Mouse (Mus musculus): ENCODE results near the gene Gm8947. TPM values are rescaled to one million over a fixed set of nuclear protein-coding genes. Genes with fewer than 3 reads are reported as not detected.
"Not testable (repeated sequence)": the region's sequence is repeated elsewhere in the genome, so short reads cannot be mapped to it uniquely, and the experiment has no call there.

The Gm8947 gene
- not detected in 2 replicates for polyA plus RNA-seq (2015; fragmentation: Nextera tagmentation; extraction: Ambion mirVana)

- not testable (repeated sequence) for H3K27ac ChIP-seq; H3K9ac ChIP-seq (replicated peaks); H3K9me3 ChIP-seq; H3K36me3 ChIP-seq; H3K27me3 ChIP-seq; H3K4me1 ChIP-seq (replicated peaks); H3K4me3 ChIP-seq (replicated peaks); ATAC-seq; H3K4me2 ChIP-seq (replicated peaks)
- 100% methylated on average over 1 of the region's 7 CpGs for WGBS
Observed at GRCm38 (mm10) chr1:151192075-151192474, at the start of gene Gm8947. Gene Gm8947 (plus strand): TSS chr1:151192376.

GRCm38 (mm10) chr1:151144471-151145146 lies 47.6 kb upstream of the Gm8947 start:
- Histone ChIP-seq H3K36me3 (no peaks in the 10 kb centered on the region), H3K9me3 (no peaks in the 10 kb centered on the region), H3K27me3 (no peaks in the 10 kb centered on the region), H3K4me1 (replicated peaks) (no peaks in the 10 kb centered on the region), H3K9ac (replicated peaks) (no peak overlapping the region), H3K27ac (no peak overlapping the region), H3K4me3 (replicated peaks) (no peak overlapping the region), H3K4me2 (replicated peaks) (no peak overlapping the region)
- WGBS = 79% methylated on average over 6 of the region's 6 CpGs
- ATAC-seq = no peak

DNA sequence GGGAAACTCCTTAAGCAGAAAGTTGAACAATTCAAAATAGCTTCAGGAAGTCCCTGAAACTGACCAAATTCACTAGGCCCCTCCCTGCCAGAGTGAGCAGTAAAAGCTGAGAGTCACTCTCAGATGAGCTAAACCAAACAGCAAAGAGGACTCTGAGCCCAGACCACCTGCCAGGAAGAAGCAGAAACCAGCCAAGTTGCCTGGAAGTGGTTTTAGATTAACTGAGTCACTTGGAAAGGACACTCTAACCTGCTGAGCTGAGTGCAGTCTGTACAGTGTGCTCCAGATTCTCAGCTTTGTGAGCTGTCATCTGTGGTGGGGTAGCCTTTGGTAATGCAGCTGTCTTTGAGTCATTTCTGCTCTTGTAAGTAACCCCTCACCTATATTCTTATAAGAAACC lies 44.4 kb upstream of the Gm8947 start:
- Histone ChIP-seq H3K9me3 (no peaks in the 10 kb centered on the region), H3K27ac (no peak overlapping the region), H3K36me3 (no peaks in the 10 kb centered on the region), H3K4me2 (replicated peaks) (no peak overlapping the region), H3K9ac (replicated peaks) (no peak overlapping the region), H3K4me1 (replicated peaks) (no peaks in the 10 kb centered on the region), H3K27me3 (no peaks in the 10 kb centered on the region), H3K4me3 (replicated peaks) (no peak overlapping the region)
- no peak for ATAC-seq

- no peaks in the 10 kb centered on the region for H3K4me1 ChIP-seq (replicated peaks)
- H3K27me3 ChIP-seq = no peaks in the 10 kb centered on the region
- no peaks in the 10 kb centered on the region for H3K9me3 ChIP-seq
- no peak overlapping the region for H3K4me3 ChIP-seq (replicated peaks)
- H3K36me3 ChIP-seq = no peaks in the 10 kb centered on the region
- no peak for ATAC-seq
- 92% methylated on average over 7 of the region's 7 CpGs for WGBS
- no peak overlapping the region for H3K4me2 ChIP-seq (replicated peaks)
- no peak overlapping the region for H3K27ac ChIP-seq
- H3K9ac ChIP-seq (replicated peaks) = no peak overlapping the region
Observed at GRCm38 (mm10) chr1:151150211-151150610, 42.0 kb upstream of the Gm8947 start.

DNA sequence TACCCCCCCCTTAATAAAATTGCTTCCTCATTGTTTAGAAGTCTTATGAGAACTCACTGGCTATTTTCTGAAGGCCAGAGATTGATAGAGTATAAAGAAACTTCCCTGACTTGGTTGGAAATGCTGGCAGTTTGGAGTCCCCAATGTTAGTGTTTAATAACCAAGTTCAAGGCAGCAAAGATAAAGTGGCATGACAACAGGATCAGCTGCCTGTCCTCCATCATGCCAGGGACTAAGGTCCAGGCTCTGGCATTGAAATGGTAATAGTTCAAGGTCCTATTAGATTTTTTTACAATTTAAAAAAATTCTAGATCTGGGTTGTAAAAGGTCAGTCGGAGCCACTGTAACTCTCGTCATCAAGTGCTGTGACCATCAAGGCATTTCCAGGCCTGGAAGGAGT lies 41.1 kb upstream of the Gm8947 start:
- Histone ChIP-seq H3K27ac (no peak overlapping the region), H3K4me1 (replicated peaks) (0 out of 2 replicates have a peak, but pooled peaks cover 2% of the 10 kb centered on the region), H3K9me3 (no peaks in the 10 kb centered on the region), H3K36me3 (no peaks in the 10 kb centered on the region), H3K27me3 (no peaks in the 10 kb centered on the region), H3K4me3 (replicated peaks) (no peak overlapping the region), H3K4me2 (replicated peaks) (no peak overlapping the region), H3K9ac (replicated peaks) (no peak overlapping the region)
- ATAC-seq = no peak
- WGBS = 65% methylated on average over 2 of the region's 2 CpGs

DNA sequence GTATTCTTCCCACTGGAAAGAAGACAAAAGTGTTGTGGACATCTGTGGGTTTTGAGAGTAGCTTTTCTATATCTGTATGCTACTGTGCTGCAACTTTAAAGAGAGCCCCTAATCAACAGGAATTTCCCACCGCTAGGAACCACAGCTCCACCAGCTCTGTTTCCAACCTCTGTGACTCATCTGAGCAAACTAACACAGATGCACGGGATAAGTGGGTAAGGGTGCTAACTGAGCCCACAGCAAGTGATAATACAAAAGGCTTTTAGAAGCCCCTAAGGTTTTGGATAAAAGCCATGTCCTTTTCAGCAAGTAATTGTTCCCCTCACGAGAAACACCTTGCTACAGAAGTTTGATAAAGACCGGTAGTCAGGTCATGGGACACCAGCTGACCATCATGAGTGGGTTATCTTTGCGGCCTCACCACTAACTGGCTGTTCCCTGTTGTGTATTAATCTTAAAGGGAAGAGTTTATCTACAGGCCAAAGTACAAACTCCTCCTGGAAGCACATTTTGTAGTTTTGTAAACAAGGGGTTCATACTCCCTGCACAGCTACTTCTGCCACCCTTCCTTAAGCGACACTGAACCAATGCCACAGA lies 39.0 kb upstream of the Gm8947 start:
- peaks cover 19% of the 10 kb centered on the region for H3K4me1 ChIP-seq (replicated peaks)
- no peaks in the 10 kb centered on the region for H3K9me3 ChIP-seq
- no peaks in the 10 kb centered on the region for H3K27me3 ChIP-seq
- H3K9ac ChIP-seq (replicated peaks) = no peak overlapping the region
- no peak overlapping the region for H3K4me2 ChIP-seq (replicated peaks)
- no peak overlapping the region for H3K4me3 ChIP-seq (replicated peaks)
- no peak overlapping the region for H3K27ac ChIP-seq
- ATAC-seq = no peak
- H3K36me3 ChIP-seq = no peaks in the 10 kb centered on the region
- 85% methylated on average over 6 of the region's 6 CpGs for WGBS

DNA sequence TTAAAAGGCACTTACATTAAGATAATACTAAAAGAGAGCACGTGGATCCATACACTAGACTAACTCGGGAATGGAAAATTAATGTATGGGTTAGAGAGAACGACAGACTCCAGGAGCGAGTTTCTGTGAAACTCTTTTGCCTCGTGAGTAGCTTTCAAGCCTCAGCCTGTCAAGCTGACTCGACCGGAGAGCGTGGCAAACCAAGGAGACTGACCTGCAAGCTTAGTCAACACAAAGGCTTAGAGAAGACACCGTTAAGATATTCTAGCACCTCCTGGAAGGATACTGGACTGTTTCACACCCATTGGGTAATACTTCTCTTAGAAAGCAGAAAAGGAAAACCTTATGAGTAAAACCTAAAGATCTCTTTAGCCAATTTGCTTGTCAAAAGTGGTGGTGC lies 38.0 kb upstream of the Gm8947 start:
- H3K27me3 ChIP-seq; H3K36me3 ChIP-seq; H3K9ac ChIP-seq (replicated peaks); H3K27ac ChIP-seq; H3K4me3 ChIP-seq (replicated peaks); ATAC-seq; H3K4me2 ChIP-seq (replicated peaks); H3K9me3 ChIP-seq: not testable (repeated sequence)
- peaks cover 27% of the 10 kb centered on the region for H3K4me1 ChIP-seq (replicated peaks)
- 92% methylated on average over 9 of the region's 9 CpGs for WGBS

GRCm38 (mm10) chr1:151156129-151156528 lies 36.0 kb upstream of the Gm8947 start:
- no peak overlapping the region for H3K27ac ChIP-seq
- H3K4me2 ChIP-seq (replicated peaks) = no peak overlapping the region
- H3K36me3 ChIP-seq = no peaks in the 10 kb centered on the region
- WGBS = 95% methylated on average over 3 of the region's 3 CpGs
- no peak for ATAC-seq
- no peaks in the 10 kb centered on the region for H3K27me3 ChIP-seq
- H3K9me3 ChIP-seq = no peaks in the 10 kb centered on the region
- H3K9ac ChIP-seq (replicated peaks) = no peak overlapping the region
- no peak overlapping the region for H3K4me3 ChIP-seq (replicated peaks)
- H3K4me1 ChIP-seq (replicated peaks) = peaks cover 27% of the 10 kb centered on the region

DNA sequence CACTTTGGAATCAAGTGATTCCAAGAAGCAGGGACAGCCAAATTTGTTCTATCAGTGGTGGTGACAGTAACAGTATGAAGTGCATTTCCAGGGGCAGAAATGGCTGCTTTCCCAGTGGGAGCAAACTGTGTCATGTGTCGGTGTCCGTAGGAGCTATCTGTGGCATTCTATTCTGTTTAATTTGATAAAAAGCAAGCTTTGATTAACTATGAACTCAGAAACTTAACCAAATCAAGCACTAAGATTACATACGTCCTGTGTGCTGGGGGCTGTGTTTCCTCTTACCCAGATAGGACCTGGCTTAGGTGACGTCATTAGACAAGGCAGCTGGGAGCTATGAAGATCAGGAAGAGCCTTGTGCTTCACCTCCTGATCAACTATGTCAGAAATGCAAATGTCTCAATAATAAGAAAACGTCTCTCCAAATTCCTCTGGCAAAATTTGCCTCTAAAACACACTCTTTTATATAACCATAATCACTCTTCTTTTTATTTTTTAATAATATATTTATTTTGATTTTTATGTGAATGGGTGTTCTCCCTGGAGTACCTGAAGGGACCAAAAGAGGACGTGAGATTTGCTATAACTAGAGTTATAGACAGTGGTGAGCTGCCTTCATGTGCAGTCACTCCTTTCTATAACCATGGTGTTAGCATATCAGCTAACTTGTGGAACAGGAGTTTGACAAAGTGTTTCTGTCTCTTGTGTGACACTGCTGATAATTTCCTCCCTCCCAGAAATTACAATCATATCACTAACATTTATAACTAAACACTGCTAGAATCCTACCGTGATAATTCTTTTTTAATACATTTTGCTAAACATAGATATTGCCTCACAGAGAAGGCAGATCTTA lies 35.2 kb upstream of the Gm8947 start:
- peaks cover 27% of the 10 kb centered on the region for H3K4me1 ChIP-seq (replicated peaks)
- no peaks in the 10 kb centered on the region for H3K27me3 ChIP-seq
- no peak overlapping the region for H3K27ac ChIP-seq
- no peaks in the 10 kb centered on the region for H3K9me3 ChIP-seq
- no peak overlapping the region for H3K9ac ChIP-seq (replicated peaks)
- no peak for ATAC-seq
- H3K4me2 ChIP-seq (replicated peaks) = no peak overlapping the region
- H3K4me3 ChIP-seq (replicated peaks) = no peak overlapping the region
- WGBS = 82% methylated on average over 7 of the region's 7 CpGs
- no peaks in the 10 kb centered on the region for H3K36me3 ChIP-seq

- no peaks in the 10 kb centered on the region for H3K36me3 ChIP-seq
- WGBS = 36% methylated on average over 9 of the region's 9 CpGs
- no peak overlapping the region for H3K27ac ChIP-seq
- no peaks in the 10 kb centered on the region for H3K27me3 ChIP-seq
- peaks cover 27% of the 10 kb centered on the region for H3K4me1 ChIP-seq (replicated peaks)
- H3K9ac ChIP-seq (replicated peaks) = no peak overlapping the region
- peak; percentile 86 for ATAC-seq
- no peaks in the 10 kb centered on the region for H3K9me3 ChIP-seq
- H3K4me2 ChIP-seq (replicated peaks) = no peak overlapping the region
- no peak overlapping the region for H3K4me3 ChIP-seq (replicated peaks)
Observed at GRCm38 (mm10) chr1:151157963-151158856, 34.0 kb upstream of the Gm8947 start.

DNA sequence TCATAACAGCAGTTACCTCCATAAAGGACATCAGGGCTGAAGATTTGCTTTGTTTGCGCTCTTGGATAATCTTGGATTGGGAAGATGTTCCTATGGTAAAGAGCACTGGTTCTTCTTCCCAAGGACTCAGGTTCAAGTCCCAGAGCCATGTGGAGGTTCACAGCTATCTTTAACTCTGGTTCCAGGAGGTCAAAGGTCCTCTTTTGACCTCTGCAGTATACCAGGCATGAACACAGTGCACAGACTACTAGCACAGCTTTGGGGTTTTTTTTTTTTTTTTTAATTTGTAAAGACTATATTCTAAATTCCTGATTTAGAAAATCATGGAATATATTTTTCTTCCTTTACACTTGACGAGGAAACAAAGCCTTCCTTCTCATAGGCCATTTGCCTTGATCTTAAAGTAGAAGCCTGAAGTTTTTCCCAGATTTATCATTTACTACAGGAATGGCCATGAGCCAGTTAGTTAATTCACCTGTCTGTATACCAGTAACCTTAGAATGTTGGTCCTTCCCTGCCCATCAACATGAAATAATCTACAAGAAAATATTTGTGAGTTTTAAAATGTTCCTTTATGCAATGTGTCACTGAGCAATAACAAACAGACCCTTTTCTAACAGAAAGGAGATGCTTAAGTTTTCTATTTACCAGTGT lies 33.2 kb upstream of the Gm8947 start:
- H3K4me1 ChIP-seq (replicated peaks) = peaks cover 27% of the 10 kb centered on the region
- H3K4me2 ChIP-seq (replicated peaks) = no peak overlapping the region
- 87% methylated on average over 2 of the region's 2 CpGs for WGBS

More for the DNA sequence above, 33.2 kb upstream of the Gm8947 start:
- no peak overlapping the region for H3K4me3 ChIP-seq (replicated peaks)
- H3K9ac ChIP-seq (replicated peaks) = no peak overlapping the region
- H3K27me3 ChIP-seq = no peaks in the 10 kb centered on the region
- ATAC-seq = no peak
- no peak overlapping the region for H3K27ac ChIP-seq
- H3K9me3 ChIP-seq = no peaks in the 10 kb centered on the region
- H3K36me3 ChIP-seq = no peaks in the 10 kb centered on the region

All from midbrain, embryonic 13.5 days (tissue).